Mouse (Mus musculus) CH12.LX (cell line): ENCODE data around the gene Rtp3.

Experiments
- CTCF ChIP-seq, 2 experiments: IDR thresholded peaks in 1 of 2; conservative IDR thresholded peaks in 1 of 2; 2 replicates each; pipeline ENCODE4 v1.5.1; 2011 to 2012; ENCODE audit warnings: low read depth in 2 of 2, low read length in 2 of 2, improper control_type of control experiment in 1 of 2, inconsistent platforms in 1 of 2, mild to moderate bottlenecking in 1 of 2, moderate library complexity in 1 of 2
- E2F4 ChIP-seq: IDR thresholded peaks from 2 replicates; pipeline ENCODE4 v1.6.1; 2011; ENCODE audit warnings: low read depth, low read length, improper control_type of control experiment; ENCODE audit not compliant: insufficient replicate concordance
- EP300 ChIP-seq: IDR thresholded peaks from 2 replicates; pipeline ENCODE4 v1.6.1; 2011; ENCODE audit warnings: low read length, improper control_type of control experiment
- ETS1 ChIP-seq: conservative IDR thresholded peaks from 2 replicates; pipeline ENCODE4 v1.6.1; 2012; ENCODE audit warnings: low read depth, mild to moderate bottlenecking, inconsistent platforms, low read length, improper control_type of control experiment, moderate library complexity
- MAFK ChIP-seq: IDR thresholded peaks from 2 replicates; pipeline ENCODE4 v1.6.1; 2011; ENCODE audit warnings: low read length, improper control_type of control experiment; ENCODE audit not compliant: insufficient replicate concordance
- MAX ChIP-seq: IDR thresholded peaks from 2 replicates; pipeline ENCODE4 v1.6.1; 2011; ENCODE audit warnings: low read length, improper control_type of control experiment
- MYC ChIP-seq: IDR thresholded peaks from 2 replicates; pipeline ENCODE4 v1.6.1; 2011; ENCODE audit warnings: low read depth, mild to moderate bottlenecking, improper control_type of control experiment, low read length
- NRF1 ChIP-seq: IDR thresholded peaks from 2 replicates; pipeline ENCODE4 v1.6.1; 2014; ENCODE audit warnings: low read depth, mild to moderate bottlenecking, inconsistent platforms, low read length, improper control_type of control experiment, moderate library complexity
- POLR2A ChIP-seq: IDR thresholded peaks from 2 replicates; pipeline ENCODE4 v1.6.1; 2011; ENCODE audit warnings: low read depth, mild to moderate bottlenecking, improper control_type of control experiment, low read length
- RAD21 ChIP-seq: IDR thresholded peaks from 2 replicates; pipeline ENCODE4 v1.6.1; 2011; ENCODE audit warnings: low read depth, mild to moderate bottlenecking, low read length, improper control_type of control experiment, moderate library complexity
- TCF12 ChIP-seq: IDR thresholded peaks from 2 replicates; pipeline ENCODE4 v1.6.1; 2014; ENCODE audit warnings: low read depth, mild to moderate bottlenecking, inconsistent platforms, low read length, improper control_type of control experiment

DNA sequence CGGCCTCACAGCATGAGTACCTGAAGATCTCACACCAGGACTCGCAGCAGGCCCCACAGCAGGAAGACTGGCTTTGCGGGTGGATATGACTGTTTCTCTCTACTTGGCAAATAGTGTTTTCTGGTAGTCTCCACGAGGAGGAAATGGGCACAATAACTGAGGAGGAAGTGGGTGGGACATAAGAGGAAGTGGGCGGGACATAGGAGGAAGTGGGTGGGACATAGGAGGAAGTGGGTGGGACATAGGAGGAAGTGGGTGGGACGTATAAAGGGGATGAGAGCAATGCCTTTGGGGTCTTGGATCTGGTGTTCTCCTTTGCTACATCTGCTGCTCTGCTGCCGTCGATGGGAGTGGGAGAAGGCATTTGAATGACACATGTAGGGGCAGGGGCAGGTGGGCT is 4.4 kb downstream of the Rtp3 start:
- TF ChIP-seq MAX (no peak), MAFK (no peak), CTCF (conservative IDR thresholded peaks at IDR 0.05 in 1 of 2, IDR thresholded peaks at IDR 0.05 in 1 of 2; ENCODE audit: low read depth in 2 of 2, low read length in 2 of 2) (no peak), ETS1 (no peak), MYC (no peak), E2F4 (no peak), RAD21 (no peak), NRF1 (no peak), POLR2A (no peak), TCF12 (no peak), EP300 (no peak)
